Mouse (Mus musculus) heart, adult 8-10 months (tissue): ENCODE results near the gene Olfr605. TPM values are rescaled to one million over a fixed set of nuclear protein-coding genes. Genes with fewer than 3 reads are reported as not detected.
"Not testable (repeated sequence)": the region's sequence is repeated elsewhere in the genome, so short reads cannot be mapped to it uniquely, and the experiment has no call there.

Experiments used
- DNase-seq: peaks from one replicate; pipeline ENCODE4 v3.0.0; 2022; ENCODE audit warnings: low spot score
- microRNA-seq: library from miRNA; unstranded; fragments of <30 nt; microRNA quantifications from one replicate; pipeline ENCODE4 v1.2.0, GENCODE M21; 2022
- total RNA-seq, 4 experiments: library from RNA; stranded (reverse); gene quantifications; 2 replicates each; pipeline ENCODE4 v1.2.4; 2022

Olfr605 gene
- total RNA-seq: not detected

GRCm38 (mm10) chr7:103445339-103445738, at the start of gene Olfr605:
TSS of gene Olfr605 (minus strand) at chr7:103445439.
- no peak for DNase-seq

- DNase-seq: not testable (repeated sequence)
Observed at GRCm38 (mm10) chr7:103477106-103477505, 31.9 kb upstream of the Olfr605 start.

- no peak for DNase-seq
Observed at GRCm38 (mm10) chr7:103469577-103469976, 24.3 kb upstream of the Olfr605 start, which contains the start of gene Olfr608. TSS of gene Olfr608 (plus strand) at chr7:103469877.

- DNase-seq: no peak
Observed at GRCm38 (mm10) chr7:103460590-103460989, 15.4 kb upstream of the Olfr605 start.

GRCm38 (mm10) chr7:103448746-103449145, 3.5 kb upstream of the Olfr605 start, which contains the start of gene Olfr606:
TSS of gene Olfr606 (plus strand) at chr7:103449046.
- no peak for DNase-seq

- not testable (repeated sequence) for DNase-seq
Observed at GRCm38 (mm10) chr7:103414772-103415171, 30.5 kb downstream of the Olfr605 start, which contains the start of gene Usp17lc. TSS of gene Usp17lc (plus strand) at chr7:103415072.

GRCm38 (mm10) chr7:103406521-103407055, 38.7 kb downstream of the Olfr605 start:
- DNase-seq: not testable (repeated sequence)

GRCm38 (mm10) chr7:103398981-103399380, 46.3 kb downstream of the Olfr605 start:
- DNase-seq: no peak

GRCm38 (mm10) chr7:103397758-103398157, 47.5 kb downstream of the Olfr605 start:
- no peak for DNase-seq

Small RNA genes within 50 kb of the gene (microRNA-seq; reads per million reads assigned to microRNA genes)
- not detected for gene Gm25774

Other genes starting within 250 kb of the Olfr605 start
- not detected for gene Olfr593, start 233.6 kb downstream of the Olfr605 start, total RNA-seq
- gene Olfr594, start 228.4 kb downstream of the Olfr605 start, total RNA-seq: not detected
- not detected for gene Usp17ld, start 192.9 kb downstream of the Olfr605 start, total RNA-seq
- gene Olfr596, start 139.8 kb downstream of the Olfr605 start, total RNA-seq: not detected
- gene Olfr597, start 129.1 kb downstream of the Olfr605 start, total RNA-seq: not detected
- not detected for gene Olfr598, start 121.9 kb downstream of the Olfr605 start, total RNA-seq
- gene Olfr599, start 109.5 kb downstream of the Olfr605 start, total RNA-seq: not detected
- not detected for gene Olfr600, start 95.8 kb downstream of the Olfr605 start, total RNA-seq
- not detected for gene Olfr601, start 82.8 kb downstream of the Olfr605 start, total RNA-seq
- gene Olfr603, start 59.3 kb downstream of the Olfr605 start, total RNA-seq: not detected
- not detected for gene Usp17lc, start 30.4 kb downstream of the Olfr605 start, total RNA-seq
- not detected for gene Olfr606, start 3.6 kb upstream of the Olfr605 start, total RNA-seq
- gene Olfr607, start 18.7 kb upstream of the Olfr605 start, total RNA-seq: not detected
- not detected for gene Olfr608, start 24.4 kb upstream of the Olfr605 start, total RNA-seq
- gene Olfr609, start 52.6 kb upstream of the Olfr605 start, total RNA-seq: not detected
- gene Olfr610, start 66.7 kb upstream of the Olfr605 start, total RNA-seq: not detected
- not detected for gene Olfr611, start 75.4 kb upstream of the Olfr605 start, total RNA-seq
- not detected for gene Olfr612, start 97.3 kb upstream of the Olfr605 start, total RNA-seq
- gene Olfr613, start 102.6 kb upstream of the Olfr605 start, total RNA-seq: not detected
- not detected for gene Olfr615, start 110.6 kb upstream of the Olfr605 start, total RNA-seq
- not detected for gene Olfr616, start 123.7 kb upstream of the Olfr605 start, total RNA-seq
- gene Olfr617, start 127.6 kb upstream of the Olfr605 start, total RNA-seq: not detected
- gene Olfr618, start 144.7 kb upstream of the Olfr605 start, total RNA-seq: not detected
- not detected for gene Olfr619, start 155.1 kb upstream of the Olfr605 start, total RNA-seq
- not detected for gene Olfr620, start 167.1 kb upstream of the Olfr605 start, total RNA-seq
- gene Olfr622, start 197.3 kb upstream of the Olfr605 start, total RNA-seq: not detected
- gene Olfr623, start 218.3 kb upstream of the Olfr605 start, total RNA-seq: not detected
- not detected for gene Olfr624, start 225.8 kb upstream of the Olfr605 start, total RNA-seq
- not detected for gene Olfr625-ps1, start 237.3 kb upstream of the Olfr605 start, total RNA-seq